Mouse (Mus musculus): ENCODE data around the gene Dtnb. TPM values are rescaled to one million over a fixed set of nuclear protein-coding genes. Genes with fewer than 3 reads are reported as not detected.

The Dtnb gene
- total RNA-seq, 2 experiments from 2014 or later, result 38.2 to 41.8 TPM

DNA sequence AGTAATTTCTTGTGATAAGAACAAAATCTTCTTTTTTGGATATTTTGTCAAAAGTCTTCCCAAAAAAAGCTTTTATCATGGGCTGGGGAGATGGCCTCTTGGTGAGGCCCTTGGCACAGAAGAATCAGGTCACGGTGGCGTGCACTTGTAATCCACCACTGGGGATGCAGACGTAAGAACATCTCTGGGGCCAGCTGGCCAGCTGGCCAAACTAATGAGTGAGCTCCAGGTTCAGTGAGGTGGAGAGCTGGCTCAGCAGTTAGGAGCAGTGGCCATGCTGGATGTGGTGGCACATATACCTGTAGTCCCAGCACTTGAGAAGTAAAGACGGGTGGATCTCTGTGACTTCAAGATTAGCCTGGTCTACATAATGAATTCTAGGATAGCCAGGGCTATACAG lies 196.2 kb downstream of the Dtnb start:
- no peak for DNase-seq (ENCODE audit: low spot score in 2 of 2)

DNA sequence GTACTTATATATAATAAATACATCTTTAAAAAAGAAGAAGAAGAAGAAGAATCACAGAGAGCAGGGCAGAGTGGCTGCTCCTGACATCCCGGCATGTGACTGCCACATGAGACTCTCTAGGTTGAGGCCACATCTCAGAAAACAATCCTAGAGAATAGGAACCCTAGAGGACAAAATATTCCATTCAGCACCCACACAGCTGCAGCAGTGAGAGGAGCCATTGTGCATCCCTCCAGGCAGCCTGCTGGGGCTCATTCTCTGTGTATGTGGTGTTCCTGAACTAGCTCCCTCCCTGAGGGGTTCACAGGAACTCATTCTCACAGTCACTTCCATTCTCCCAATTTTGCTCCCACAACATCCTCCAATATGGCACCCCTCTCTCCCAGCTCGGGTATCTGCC lies 198.4 kb downstream of the Dtnb start:
- DNase-seq (ENCODE audit: low spot score in 2 of 2), result no peak

DNA sequence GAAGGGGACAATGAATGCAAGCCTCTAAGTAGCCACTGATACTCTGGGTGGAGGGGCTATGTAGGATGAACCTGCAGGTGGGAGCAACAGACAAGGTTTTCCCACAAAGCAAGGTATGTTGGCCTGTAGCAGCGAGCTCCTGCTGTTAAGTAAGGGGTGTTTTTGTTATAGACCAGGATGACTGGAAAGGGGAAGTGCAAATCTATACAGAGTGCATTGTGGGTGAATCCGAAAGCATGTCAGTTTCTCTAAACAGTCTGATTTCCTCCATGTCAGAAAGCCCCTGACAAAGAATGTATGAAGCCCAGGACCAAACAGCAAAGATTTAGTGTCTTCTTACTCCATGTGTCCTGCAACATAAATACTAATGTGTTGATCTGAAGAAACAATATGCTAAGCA lies 198.9 kb downstream of the Dtnb start:
- no peak for DNase-seq (ENCODE audit: low spot score in 2 of 2)

DNA sequence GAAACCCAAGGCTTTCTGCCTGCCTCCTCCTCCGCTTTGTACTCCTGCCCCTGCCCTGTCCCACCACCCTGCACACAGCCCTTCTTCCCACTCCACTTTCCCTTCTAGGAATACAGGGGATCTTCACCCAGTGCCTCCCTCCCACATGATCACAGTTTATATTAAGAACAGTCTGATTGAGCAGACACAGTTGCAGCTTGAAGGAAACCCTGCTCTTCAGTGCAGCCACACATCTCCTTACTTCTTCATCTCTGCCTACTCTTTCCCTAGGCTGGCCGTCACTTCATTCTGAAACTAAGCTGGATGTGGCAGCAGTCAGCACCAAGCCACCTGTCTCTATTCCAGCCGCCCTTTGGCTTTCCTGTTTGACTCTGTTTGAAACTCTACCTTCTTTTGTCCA lies 201.5 kb downstream of the Dtnb start:
- DNase-seq (ENCODE audit: low spot score in 2 of 2), result no peak

DNA sequence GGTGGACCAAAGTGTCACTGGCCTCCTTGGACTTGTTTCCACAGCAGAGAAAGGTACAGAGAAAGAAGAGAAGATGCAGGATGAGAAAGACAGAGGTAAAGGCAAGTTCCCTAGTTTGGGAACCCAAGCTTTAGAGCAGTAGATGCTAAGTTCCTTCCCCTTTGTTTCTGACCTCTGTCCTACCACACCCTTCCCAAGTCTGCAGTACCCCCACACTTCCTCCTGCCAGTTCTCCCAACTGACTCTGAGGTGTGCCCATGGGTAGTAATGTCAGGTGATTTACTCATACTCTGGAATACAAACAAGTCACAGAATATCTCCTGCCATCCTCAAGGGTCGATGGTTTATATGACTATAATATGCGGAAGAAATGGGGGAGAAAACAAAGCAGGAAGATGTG lies 203.8 kb downstream of the Dtnb start:
- DNase-seq (ENCODE audit: low spot score in 2 of 2), result no peak

DNA sequence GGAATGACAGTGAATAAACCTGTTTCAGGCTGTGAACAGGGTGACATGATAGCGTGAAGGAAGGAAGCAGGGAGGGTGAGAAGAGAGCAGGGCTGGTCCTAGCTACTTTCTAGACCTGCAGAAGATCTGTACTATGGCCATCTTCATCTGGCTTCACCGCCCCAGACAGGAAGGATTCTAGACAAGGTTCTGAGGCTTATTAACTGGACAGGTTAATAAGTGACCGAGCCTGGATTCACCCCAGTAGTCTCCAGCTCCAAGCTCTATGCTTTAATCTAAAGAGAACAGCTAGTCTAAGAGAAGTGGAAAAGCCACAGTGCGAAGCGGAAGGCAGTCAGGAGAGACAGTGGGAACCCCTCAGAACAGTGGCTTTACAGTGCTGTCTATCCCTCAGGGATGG lies 205.5 kb downstream of the Dtnb start:
- no peak for DNase-seq (ENCODE audit: low spot score in 2 of 2)

DNA sequence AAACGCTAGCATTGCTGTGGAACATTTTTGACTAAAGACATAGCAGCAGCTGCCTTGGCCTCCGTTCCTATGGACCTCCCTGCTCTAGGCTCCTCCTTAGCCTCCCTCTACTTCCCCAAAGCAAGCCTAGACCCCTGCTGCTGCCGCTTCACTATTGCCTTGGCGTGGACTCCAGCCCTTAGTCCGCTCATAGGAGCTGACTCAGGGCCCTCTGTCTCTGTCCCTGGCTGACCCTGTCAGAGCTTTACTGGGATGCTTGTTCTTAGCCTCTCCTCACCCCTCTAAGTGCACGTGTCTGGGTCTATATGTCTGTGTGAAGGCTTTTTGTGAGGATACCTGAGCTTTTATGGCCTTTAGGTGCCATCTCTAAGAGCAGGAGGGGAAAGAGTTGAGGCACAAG lies 206.1 kb downstream of the Dtnb start:
- DNase-seq (ENCODE audit: low spot score in 2 of 2), result no peak

DNA sequence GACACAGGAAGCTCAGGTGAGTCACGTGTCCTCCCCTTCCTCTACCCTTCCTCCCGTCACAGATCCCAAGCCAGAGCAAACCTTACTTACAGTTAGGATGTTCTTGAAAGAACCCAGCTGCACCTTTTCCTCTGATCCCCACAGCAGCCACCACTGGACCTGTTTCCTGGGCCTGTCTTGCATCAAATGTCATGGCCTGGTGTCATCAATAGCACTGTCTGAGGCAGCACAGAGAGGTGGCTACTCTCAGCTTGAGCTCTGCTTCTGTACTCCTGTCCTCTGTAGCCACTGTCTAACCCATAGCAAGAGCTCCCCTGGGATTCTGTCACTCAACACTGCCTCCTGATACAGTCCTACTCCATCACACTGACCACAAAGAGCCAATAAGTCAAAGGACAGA lies 207.5 kb downstream of the Dtnb start:
- DNase-seq (ENCODE audit: low spot score in 2 of 2), result no peak

DNA sequence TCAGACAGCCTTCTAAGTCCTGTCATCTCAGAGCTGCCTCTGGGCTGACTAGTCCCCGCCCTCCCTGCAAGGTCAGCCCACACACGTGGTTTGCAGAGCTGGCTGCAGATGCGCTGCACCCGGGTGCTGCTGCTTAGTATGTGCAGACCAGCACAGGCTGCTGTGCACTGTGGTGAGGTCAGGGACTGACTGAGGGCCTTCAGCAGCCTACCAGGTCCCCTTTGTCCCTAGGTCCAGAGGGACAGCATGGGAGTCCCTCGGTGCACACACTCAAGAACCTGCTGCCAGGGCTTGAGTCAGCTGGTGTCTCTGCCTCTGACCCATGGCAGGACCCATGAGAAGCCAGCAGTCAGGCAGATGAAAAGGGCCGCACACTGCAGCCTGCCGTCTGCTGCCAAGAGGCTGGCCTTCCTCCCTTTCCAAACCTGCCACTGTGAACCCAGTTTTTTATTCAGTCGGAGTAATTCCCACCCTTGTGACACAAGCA lies 208.3 kb downstream of the Dtnb start:
- peak; percentile 28 to 65 for DNase-seq (ENCODE audit: low spot score in 2 of 2)

DNA sequence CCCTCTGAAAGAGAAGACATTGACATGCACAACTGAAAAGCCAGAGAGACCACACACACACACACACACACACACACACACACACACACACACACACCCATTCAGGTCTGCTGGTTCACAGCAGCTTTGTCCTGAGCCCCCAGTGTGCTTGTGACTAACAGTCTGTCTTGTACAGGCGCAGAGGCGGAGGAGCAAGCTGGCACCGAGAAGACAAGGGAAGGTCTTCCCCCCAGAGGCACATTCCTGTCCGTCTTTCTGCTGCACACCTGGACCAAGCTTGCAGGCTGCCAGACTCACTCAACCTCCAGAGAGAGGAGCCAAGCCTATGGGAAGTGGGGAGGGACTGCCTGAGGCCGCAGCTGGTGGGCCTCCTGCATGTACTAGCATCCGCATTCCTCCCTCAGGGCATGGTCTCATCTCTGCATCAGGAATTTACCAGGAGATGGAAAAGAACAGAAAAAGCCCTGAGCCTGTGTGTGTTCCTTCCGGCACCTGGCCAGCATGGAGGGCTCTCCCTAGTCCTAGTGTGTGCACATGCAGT lies 208.8 kb downstream of the Dtnb start:
- DNase-seq (ENCODE audit: low spot score in 2 of 2), result no peak

DNA sequence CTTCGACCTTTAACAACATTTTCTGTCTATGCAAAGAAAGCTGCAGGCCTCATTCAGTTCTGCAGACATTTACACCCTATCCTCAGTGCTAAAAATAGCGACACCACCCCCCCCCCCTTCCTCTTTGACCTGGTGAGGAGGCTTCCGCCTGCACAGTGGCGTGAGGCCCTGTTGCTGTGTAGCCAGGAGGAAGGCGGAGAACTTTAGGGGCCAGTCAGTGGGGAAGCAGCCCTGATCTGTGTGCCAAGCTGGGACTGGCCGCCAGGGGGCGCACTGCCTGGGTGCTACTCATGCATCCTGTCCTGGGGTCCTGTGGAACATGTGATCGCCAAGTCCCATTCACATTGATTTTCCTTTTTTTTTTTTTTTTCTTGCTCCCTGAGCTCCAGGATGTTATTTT lies 209.3 kb downstream of the Dtnb start:
- DNase-seq (ENCODE audit: low spot score in 2 of 2), result peak; percentile 85 to 91

DNA sequence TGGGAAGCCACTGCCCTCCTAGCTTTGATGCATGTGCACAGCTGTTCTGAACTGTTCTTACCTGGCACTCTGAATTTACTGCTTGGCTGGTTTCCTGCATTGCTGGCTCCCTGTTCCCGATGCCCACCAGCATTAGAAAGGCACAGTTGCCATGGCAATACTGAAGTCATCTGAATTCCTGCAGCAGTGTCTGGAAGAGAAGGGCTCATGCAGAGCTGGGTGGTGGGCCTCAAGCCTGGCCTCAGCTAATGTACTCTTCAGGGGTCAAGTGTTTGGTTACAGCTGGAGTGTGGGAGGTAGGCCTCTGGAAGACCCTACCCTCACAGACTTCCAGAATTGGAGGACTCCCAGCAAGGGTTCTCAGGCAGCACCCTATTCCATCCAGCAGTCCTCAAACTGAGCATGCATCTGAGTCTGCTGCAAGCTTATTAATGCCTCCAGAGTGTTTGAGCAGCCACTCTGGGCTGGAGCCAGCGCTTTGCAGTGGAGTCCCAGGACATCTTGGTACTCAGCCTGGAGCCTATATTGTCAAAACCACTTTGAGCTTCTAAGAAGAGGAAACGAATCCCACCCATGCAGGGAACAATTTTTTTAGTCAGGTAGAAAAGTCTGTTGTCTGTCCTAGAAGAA lies 211.1 kb downstream of the Dtnb start:
- no peak for DNase-seq (ENCODE audit: low spot score in 2 of 2)

DNA sequence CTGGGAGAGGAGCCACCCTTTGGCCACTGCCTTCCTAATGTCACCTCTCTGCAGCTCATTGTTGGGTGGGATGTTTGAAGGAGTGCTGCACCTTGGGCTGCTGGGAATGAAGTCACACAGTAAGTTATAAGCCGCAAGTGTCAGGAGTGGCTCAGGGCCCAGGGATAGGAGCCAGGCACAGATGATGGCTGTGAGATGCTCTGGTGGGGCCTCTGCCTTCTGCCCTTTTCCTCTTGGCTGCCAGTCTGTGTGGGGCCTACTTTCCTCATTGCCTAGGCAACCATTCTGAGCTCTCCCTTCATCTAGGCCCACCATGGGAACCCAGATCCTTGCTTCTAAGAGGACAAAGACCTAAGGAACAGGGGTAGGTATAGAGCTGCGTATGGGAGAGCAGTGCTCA lies 212.1 kb downstream of the Dtnb start:
- no peak for DNase-seq (ENCODE audit: low spot score in 2 of 2)

DNA sequence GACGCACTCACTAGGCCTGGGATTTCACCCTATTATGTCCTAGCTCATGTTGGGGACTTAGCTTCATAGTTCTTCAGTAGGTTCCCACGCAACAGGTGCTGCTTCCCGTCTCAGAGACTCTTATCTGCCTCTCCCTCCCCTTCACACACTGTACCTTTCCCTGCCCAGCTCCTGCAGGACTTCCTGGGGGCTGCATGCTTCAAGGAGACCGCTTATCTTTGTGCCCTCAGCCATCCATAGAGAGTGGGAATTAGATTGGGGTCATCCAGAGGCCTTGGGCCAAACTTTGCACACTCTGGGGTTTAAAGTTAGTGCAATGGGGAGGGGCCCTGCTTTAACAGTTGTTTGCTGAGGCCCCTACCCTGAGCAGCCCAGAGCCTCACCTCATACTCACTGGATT lies 212.5 kb downstream of the Dtnb start:
- DNase-seq (ENCODE audit: low spot score in 2 of 2), result no peak

DNA sequence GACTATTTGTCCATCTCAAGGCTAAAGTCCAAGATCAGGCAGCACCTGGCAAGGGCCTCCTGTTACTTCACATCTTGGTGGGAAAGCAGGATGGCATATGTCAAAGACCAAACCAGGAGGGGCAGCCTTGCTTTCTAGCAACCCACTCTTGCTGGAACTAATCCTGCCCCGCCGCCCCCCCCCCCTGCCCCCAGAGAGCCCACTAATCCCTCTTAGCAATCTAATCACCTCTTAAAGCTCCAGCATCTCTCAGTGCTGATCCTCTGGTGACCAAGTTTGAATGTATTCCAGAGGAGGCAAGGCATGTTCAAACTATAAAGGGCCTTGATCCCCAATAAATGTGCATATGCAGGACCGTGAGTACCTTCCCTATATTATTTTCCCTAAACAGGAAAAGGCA lies 214.9 kb downstream of the Dtnb start:
- DNase-seq (ENCODE audit: low spot score in 2 of 2), result no peak

DNA sequence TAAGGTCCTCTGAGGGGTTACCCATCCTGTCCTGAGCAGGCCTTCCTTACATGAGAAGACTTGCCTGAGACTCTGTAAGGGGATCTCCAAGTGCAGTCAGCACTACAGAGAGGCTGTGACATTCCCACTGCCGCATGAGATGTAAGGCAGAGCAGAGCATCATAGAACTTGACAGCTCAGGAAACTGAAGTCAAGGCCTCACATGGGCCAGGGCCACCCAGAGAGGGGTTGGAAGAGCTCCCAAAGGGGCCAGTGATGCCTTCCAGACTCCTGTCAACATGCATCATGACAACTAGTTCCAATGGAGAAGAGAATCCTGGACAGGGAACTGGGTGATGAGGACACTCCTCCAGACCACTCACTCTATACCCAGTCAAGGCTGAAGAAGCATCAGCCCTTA lies 215.4 kb downstream of the Dtnb start:
- DNase-seq (ENCODE audit: low spot score in 2 of 2), result no peak

DNA sequence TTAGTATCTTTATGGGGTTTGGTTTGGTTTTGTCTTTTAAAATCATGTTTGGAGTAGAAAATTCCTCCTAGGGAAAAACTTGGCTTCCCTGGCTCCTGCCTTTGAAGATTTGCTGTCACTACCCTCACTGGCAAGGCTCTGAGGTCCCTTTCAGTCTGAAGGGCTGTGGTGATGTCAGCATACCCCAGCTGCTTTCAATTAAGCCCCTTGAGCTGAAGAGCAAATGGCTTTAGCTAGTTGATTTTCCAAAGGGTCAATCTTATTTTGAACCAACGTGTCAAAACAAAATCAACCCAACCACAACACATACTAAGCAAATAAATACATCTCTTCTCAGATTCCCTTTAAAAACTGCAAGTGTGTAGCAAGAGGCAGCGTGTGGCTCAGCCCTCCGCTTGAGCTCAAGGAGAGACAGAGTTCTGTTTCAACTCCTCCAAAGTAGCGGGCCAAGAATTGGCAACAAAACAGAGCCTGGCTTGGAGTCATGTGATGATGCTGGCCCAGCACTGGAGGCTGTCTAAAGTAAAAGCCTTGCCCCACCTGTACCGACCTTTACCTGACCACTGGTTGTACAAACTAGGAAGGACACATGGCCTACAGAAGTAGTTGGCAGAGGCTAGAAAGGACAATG lies 216.4 kb downstream of the Dtnb start:
- DNase-seq (ENCODE audit: low spot score in 2 of 2), result no peak

DNA sequence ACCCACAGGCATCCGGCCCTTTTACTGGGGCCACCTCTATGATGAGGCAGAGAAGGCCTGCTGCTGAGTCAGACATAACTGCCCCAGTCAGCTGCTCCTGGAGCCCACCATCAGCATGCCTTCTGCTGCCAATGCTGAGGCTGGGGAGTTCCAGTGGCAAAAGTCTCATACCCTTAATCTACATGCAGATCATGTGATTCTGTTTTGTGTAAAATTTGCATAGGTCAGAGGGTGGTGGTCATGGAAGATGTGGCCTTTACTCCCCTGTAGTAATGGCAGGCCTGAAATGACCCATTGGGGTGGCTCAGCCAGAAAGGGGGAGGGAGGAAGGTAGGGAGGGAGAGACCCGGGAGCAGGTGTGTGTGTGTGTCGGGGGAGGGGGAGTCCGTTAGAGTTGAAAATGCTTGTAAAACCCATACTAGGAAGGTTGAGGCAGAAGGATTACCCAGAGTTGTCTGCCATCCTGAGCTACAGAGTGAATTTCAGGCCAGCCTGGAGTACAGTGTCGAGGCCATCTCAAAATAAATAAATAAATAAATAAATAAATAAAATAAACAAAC lies 217.5 kb downstream of the Dtnb start:
- no peak for DNase-seq (ENCODE audit: low spot score in 2 of 2)

DNA sequence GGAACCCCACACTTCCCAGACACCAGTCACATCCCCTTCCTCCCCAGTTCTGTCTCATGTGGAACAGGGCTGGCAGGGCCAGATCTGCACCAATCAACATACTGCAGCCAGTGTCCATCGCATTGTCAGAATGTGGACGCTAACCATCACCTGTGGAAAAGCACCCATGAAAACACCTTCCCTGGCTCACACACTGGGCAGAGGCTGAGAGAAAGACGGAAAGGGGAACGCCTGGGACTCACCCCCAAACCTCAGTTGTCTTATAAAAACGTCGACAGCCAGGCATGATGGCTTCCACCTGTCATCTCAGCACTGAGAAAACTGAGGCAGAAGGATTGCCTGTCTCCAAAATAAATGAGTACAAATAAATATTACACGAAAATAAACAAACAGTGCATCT lies 219.1 kb downstream of the Dtnb start:
- no peak for DNase-seq (ENCODE audit: low spot score in 2 of 2)

DNA sequence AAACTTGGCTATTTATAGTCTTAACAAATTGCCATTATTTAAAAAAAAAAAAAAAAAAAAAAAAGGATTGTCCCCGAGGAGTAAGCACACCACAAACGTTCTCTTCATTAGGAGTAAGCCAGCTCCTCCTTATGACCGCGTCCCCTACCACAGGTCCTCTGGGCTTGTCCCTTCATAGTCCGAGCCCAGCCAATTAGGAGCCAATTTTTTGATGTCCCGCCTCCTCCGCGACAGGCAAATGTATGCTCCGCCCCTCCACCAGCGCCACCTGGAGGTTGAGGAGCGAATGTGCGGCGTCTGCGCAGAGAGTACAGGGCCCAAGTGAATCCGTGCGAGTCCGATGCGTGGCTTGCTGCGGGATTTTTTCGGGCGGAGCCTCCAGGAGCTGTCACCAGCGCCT lies 219.6 kb downstream of the Dtnb start:
- peak; percentile 79 to 95 for DNase-seq (ENCODE audit: low spot score in 2 of 2)

DNA sequence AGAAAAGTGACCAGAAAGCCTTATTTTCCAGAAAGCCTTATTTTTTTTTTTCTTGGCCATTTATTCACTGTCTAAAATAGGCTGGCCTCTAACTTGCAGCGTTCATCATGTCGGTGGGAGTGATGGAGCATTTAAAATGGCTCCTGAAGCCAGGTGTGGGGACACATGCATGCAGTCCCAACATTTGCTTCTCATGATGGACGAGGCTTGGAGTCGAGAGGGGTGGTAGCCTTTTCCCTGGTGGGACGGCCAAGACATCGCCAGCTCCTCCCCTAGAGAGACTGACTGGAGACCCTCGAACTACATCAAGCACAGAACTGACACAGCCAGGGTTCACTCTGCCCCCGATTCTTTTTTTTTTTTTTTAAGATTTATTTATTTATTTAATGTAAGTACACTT lies 220.1 kb downstream of the Dtnb start:
- DNase-seq (ENCODE audit: low spot score in 2 of 2), result no peak

DNA sequence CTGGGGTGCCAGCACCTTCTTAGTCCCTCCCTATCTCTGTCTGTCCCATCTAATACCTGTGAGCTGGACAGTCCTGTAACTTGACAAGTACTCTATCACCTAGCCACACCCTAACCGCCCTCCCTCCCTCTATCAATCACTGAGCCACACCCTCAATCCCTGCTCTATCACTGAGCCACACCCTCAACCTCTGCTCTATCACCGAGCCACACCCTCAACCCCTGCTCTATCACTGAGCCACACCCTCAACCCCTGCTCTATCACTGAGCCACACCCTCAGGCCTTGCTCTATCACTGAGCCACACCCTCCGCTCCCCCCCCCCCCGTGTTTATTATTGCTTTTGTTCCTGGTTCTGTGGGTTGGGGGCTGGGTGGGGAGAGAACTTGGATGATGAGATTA lies 223.4 kb downstream of the Dtnb start:
- no peak for DNase-seq (ENCODE audit: low spot score in 2 of 2)

DNA sequence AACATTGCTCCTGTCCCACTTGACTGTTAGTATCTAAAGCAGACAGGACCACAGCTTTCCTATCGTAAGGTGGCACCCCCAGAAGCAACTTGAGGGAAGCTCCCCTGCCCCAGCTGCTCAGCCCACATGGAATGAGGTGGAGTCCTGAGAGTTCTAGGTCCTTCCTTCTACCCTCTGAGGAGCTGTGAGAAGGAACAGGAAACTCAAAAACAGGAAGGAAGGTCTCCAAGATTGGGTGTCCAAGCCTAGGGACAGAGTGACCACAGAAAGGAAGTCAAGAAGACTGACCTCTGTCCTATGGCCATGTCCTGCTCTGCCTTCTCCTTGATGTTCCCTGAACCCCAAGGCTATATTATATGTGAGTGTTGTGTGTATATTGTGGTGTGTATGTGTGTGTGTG lies 227.4 kb downstream of the Dtnb start:
- DNase-seq (ENCODE audit: low spot score in 2 of 2), result no peak

Data from adrenal gland, postnatal 4 days (tissue).